Mouse (Mus musculus) megakaryocyte-erythroid progenitor cell, adult 5-6 weeks (primary cell): ENCODE results near the gene Olfr220. TPM values are rescaled to one million over a fixed set of nuclear protein-coding genes. Genes with fewer than 3 reads are reported as not detected.

Experiments
- ATAC-seq: replicated peaks from 2 replicates; pipeline ENCODE4 v1.8.0; 2016; ENCODE audit warnings: mild to moderate bottlenecking, inconsistent platforms; ENCODE audit not compliant: severe bottlenecking, poor library complexity, low FRiP score, low TSS enrichment
- total RNA-seq, 2 experiments: library from RNA; stranded (forward) in 1 of 2; stranded (reverse) in 1 of 2; fragments of 200-1000, 215-1000 nt in 1 of 2; fragments of >200 nt in 1 of 2; fragmentation: Nextera tagmentation in 1 of 2; gene quantifications; 2 replicates each; pipeline ENCODE4 v1.2.3; 2014 to 2017

Gene Olfr220
- total RNA-seq (2014; fragmentation: Nextera tagmentation) (0.87 TPM in 1 of 2 replicates, not detected in the other), total RNA-seq (2017) (not detected in 2 replicates)

DNA sequence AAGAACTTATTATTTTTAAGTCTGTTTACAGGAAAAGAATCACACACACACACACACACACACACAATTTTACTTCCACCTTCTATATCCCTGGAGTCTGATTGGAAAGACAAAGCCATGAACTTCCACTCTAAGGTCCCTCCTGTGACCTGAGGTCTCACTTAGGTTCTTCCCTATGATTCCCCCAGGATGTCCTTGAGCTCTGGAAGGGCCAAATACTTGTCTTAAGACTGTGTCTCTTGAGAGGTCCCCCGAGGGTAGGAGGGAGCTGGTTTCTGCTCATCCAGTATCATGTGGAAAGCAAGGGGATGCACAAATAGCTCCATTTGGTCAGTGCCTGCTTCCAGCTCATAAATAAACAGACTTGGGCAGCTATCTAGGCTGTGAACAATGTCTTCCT lies at the start of gene Olfr220:
Gene Olfr220 (plus strand): TSS at position 301 of the 400 bp plus-strand sequence.
- ATAC-seq = no peak

DNA sequence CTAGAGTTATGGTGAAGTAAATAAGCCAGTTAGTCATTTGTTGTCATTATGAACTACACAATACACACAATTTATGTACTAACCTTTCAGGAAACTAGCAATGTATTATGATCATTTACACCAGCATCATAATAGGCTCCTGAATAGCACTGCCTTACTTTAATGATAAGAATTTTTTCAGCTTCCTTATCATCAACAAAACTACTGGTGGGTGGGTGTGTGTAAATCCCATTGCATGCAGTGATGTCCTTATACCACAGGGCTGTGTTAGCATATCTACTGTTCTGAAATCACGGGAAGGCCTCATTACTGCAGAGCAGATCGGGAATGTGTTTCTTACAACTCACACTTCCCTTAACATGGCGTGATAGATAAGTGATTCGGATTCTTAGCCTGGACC lies 18.9 kb upstream of the Olfr220 start:
- ATAC-seq = peak; percentile 75

DNA sequence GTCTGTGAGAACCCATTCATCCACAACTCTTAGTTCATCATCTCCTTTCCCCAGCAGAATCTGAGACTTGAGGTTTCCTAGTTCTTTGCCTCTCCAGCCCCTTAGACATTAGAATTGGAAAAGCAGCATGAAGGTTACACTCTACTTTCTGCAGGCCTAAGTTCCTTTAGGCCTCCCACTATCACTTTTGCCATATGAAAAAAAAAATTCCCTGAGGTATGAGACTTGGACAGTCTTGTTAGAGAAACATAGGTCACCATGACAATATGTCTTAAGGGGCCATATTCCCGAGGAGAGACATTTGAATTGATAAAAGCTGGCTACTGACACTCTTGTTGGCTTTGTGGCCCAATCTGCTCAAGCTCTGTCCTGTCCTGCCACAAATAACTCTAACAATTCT lies 18.1 kb upstream of the Olfr220 start, which contains the start of gene Olfr414:
Gene Olfr414 (plus strand): TSS at position 301 of the 400 bp plus-strand sequence.
- no peak for ATAC-seq

DNA sequence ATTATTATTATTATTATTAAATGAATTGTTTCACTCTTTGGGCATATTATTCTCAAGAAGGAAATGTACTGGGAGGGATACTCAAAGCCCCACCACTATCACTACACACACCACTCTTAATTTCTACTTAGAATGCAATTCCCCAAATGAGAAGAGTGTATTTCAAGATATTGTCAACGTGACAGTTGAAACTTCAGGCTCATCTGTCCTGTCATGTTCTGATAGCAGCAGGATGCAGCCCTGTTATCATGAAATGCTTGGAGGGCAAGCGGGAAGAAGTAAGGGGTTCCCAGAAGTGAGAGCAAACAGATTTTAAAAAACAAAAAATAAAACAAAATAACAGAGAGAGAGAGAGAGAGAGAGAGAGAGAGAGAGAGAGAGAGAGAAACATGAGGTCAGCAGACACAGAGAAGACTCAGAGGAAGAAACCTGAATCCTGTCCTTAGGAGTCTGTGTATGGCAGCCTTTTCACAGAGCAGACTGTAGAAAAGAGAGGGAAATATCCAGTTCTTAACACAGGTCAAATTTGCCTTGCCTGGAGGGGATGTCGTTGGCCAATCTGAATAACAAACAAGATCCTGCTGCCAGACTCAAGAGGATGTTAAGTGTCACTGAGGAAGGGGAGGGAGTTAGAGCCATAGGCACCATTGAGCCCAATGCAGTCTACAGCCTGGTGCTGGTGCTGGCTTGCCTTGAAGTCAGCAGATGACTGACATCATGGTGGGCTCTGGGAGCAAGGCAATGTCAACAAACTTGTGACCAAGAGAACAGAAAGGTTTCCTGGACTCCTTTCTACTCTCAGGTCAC lies 15.5 kb upstream of the Olfr220 start:
- ATAC-seq = peak; percentile 68

DNA sequence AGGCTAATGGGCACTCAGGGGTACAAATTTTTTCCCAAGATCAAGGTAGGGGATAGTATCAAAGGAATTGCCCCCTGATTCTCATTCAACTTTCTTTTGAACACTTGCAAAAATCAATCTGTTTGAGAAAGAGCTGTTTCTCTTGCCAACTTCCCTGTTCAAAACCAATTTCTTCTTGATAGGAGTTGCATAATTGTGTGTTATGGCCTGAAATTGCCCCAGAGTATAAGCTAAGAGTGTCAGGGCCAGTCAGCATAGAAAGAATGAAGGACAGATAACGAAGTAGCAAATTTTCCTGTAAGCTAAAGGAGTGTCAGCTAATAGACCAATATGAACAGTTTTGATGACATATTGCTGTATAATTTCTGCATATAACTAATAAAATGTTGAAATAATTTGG lies 14.5 kb upstream of the Olfr220 start:
- no peak for ATAC-seq

DNA sequence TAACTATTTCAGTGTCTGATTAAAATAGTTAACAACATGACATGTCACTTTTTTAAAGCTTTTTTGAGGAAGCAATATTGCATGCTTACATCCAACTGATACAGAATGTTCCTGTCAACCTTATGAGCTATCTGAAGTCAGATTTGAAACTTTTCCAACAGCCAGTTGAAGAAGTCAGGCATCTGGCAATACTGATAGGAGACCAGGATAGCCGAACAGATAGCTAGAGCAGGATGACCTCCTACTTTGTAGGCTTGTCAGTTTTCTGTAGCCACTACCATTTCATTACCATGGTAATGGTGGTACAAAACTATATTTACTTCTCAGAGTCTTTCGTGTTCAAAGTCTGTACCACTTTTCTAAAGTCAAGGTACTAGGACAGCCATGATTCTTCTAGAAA lies 13.5 kb upstream of the Olfr220 start:
- peak; percentile 85 for ATAC-seq

DNA sequence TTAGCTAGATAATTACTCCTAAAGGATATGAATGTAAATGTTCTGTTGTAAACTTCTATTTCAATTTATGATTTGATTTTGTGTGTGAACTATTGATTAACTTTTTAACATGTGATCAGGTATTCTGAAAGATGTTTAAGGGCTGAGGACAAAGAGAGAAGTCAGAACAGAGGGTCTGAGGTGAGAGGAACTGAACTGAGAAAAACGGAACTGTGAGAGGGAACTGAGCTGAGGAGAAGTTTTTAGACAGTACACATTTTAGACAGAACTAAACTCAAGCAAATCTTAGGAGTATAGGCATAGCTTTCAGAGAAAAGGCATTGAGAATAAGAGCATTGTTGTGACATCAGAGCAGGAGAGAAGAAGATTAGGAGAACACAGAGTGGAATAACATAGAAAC lies 7.8 kb upstream of the Olfr220 start:
- ATAC-seq = no peak

DNA sequence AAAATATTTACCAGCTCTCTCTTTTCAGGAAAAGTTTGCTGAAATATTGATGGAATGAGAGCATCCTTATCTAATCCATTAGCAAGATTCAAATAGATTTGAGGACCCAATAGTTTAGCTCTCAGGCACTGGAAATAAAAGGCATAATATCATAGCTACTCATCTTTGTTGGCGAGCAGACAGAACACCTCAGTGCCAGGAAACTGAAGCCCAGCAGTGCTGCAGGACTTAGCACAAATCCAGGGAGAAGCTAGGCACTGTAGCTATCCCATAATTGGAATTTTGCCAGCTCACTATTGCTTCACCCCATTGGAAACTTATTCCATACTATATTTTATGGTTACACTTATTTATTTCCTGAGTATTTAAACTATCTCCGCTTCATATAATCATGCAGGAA lies 13.2 kb downstream of the Olfr220 start:
- ATAC-seq = no peak

DNA sequence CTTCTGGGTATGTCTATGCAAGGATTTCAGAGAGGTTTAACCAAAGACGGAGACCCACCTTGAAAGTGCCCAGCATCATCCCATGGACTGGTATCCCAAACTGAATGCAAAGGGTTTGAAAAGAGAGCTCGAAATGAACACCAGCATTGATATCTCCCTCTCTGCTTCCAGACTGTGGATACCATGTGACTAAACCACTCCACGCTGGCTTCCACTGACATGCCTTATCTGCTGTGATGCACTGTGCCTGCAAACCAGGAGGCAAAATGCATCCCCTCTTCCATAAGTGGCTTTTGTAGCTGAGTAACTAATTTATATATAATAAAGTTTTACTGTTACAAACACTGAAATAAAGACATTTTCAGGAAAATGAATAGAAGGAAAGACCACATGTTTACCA lies 23.5 kb downstream of the Olfr220 start:
- ATAC-seq = peak; percentile 80

DNA sequence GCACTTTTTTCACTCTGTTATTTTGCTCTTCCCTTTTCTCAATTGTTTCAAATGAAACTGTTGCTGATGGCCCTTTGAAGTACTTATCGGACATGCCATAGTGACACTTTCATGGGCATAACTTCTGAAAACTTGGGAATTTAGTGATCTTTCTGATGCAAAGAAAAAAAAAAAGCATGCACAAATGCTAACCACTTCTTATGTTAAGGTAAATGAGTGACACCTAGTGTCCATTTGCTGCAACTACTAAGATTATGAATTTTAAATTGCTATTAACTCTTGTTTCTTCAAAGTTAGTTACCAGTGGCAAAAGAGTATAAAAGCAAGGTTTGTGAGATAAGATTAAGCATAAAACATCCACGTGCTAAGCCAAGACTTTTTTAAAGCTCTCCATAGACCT lies 24.4 kb downstream of the Olfr220 start:
- ATAC-seq = peak; percentile 42

DNA sequence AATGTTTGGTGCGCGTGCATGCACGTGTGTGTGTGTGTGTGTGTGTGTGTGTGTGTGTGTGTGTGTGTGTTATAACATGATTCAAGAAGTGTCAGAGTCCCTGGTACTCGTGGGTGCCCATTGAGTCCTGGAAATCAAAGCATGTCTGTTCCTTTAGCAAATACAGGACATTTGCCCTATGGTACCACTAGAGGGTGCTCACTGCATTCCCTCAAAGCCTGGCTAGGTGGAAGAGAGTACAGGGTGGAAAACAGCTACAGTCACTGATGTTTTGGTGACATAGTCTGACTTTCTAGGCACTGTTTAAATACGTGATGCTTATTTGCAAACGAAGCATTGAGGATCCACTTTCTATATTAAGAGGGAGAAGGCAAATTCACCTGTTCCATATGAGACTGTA lies 27.9 kb downstream of the Olfr220 start:
- peak; percentile 85 for ATAC-seq

DNA sequence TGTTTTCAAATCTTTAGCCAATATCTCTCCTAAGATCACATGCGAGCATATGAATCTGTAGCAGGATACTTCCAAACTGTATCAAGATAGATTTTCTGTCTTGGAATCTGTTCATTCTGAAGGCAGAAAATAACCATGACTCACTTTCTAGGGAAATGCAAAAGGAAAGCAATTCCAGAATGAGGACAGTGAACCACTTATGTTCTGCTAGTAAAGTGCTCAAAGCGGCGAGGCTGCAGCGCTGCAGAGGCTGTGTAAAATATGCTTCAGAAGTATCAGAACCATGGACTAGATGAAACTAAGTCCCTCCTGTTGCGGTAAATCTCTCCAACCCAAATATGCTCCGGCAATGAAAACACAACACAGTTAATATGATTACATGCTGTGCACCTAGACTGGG lies 40.7 kb downstream of the Olfr220 start:
- ATAC-seq = no peak

DNA sequence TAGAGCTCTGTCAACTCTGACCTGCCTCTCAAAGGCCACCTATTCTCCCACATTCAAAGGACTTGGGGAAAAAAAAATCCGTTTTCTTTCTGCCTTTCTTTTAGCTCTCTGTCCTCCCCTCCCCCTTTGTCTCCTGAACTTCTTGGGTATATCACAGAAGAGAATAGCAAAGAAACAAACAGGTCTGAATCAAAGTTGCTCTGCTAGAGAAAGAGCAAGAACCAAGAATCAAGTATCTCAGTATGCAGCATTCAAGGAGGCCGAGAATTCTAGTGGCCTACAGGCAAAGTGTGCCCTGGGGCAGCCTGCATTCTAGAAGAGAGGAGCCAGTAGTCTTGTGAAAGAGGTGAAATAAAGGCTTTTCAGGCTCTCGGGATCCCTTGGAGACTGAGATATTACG lies 58.2 kb downstream of the Olfr220 start:
- no peak for ATAC-seq

Other genes with a start within 250 kb of the Olfr220 start
- not detected in 2 replicates for gene Olfr419, start 190.0 kb upstream of the Olfr220 start, total RNA-seq (2014; fragmentation: Nextera tagmentation)
- gene Olfr419, start 190.0 kb upstream of the Olfr220 start, total RNA-seq (2017) = not detected in 2 replicates
- not detected in 2 replicates for gene Mptx1, start 111.6 kb upstream of the Olfr220 start, total RNA-seq (2014; fragmentation: Nextera tagmentation)
- gene Mptx1, start 111.6 kb upstream of the Olfr220 start, total RNA-seq (2017) = not detected in 2 replicates
- gene Olfr417, start 77.0 kb upstream of the Olfr220 start, total RNA-seq (2014; fragmentation: Nextera tagmentation) = 5.6 and 6.3 TPM in 2 replicates
- 1.7 and 8.2 TPM in 2 replicates for gene Olfr417, start 77.0 kb upstream of the Olfr220 start, total RNA-seq (2017)
- gene Olfr248, start 51.0 kb upstream of the Olfr220 start, total RNA-seq (2014; fragmentation: Nextera tagmentation) = 10.0 and 11.7 TPM in 2 replicates
- 2.4 and 4.5 TPM in 2 replicates for gene Olfr248, start 51.0 kb upstream of the Olfr220 start, total RNA-seq (2017)
- gene Olfr414, start 18.0 kb upstream of the Olfr220 start, total RNA-seq (2014; fragmentation: Nextera tagmentation) = 2.2 and 4.4 TPM in 2 replicates
- gene Olfr414, start 18.0 kb upstream of the Olfr220 start, total RNA-seq (2017) = 3.1 and 5.1 TPM in 2 replicates
- gene Fmn2, start 59.7 kb downstream of the Olfr220 start, total RNA-seq (2014; fragmentation: Nextera tagmentation) = 0.68 TPM in 1 of 2 replicates, not detected in the other
- not detected in 2 replicates for gene Fmn2, start 59.7 kb downstream of the Olfr220 start, total RNA-seq (2017)